Mouse (Mus musculus) embryo, embryonic 10 days (tissue): Measurements from ENCODE around the gene Ptgis.
"Not testable (repeated sequence)": the region's sequence is repeated elsewhere in the genome, so short reads cannot be mapped to it uniquely, and the experiment has no call there.

ENCODE experiments used
- DNase-seq: peaks from one replicate; pipeline ENCODE4 v3.0.0-alpha.2; 2015; ENCODE audit warnings: low spot score

The Ptgis gene

GRCm38 (mm10) chr2:167232132-167233008 lies 8.0 kb downstream of the Ptgis start:
- DNase-seq, result peak; percentile 52

GRCm38 (mm10) chr2:167230554-167230953 lies 9.8 kb downstream of the Ptgis start:
- DNase-seq, result peak; percentile 39

GRCm38 (mm10) chr2:167224937-167225336 lies 15.5 kb downstream of the Ptgis start:
- DNase-seq, result no peak

- DNase-seq, result no peak
Measured at GRCm38 (mm10) chr2:167224194-167224593, 16.2 kb downstream of the Ptgis start.

- DNase-seq, result peak; percentile 81
Measured at GRCm38 (mm10) chr2:167222152-167222551, 18.3 kb downstream of the Ptgis start.

- no peak for DNase-seq
Measured at GRCm38 (mm10) chr2:167221159-167221845, 19.1 kb downstream of the Ptgis start.

- DNase-seq, result no peak
Measured at GRCm38 (mm10) chr2:167220736-167221135, 19.7 kb downstream of the Ptgis start.

GRCm38 (mm10) chr2:167219154-167219775 lies 21.1 kb downstream of the Ptgis start:
- DNase-seq, result peak; percentile 93

- no peak for DNase-seq
Measured at GRCm38 (mm10) chr2:167213666-167214065, 26.7 kb downstream of the Ptgis start.

- DNase-seq, result peak; percentile 21
Measured at GRCm38 (mm10) chr2:167213076-167213475, 27.3 kb downstream of the Ptgis start.

- DNase-seq, result no peak
Measured at GRCm38 (mm10) chr2:167212551-167212950, 27.9 kb downstream of the Ptgis start.

- no peak for DNase-seq
Measured at GRCm38 (mm10) chr2:167212089-167212488, 28.3 kb downstream of the Ptgis start.

- DNase-seq, result no peak
Measured at GRCm38 (mm10) chr2:167209900-167210299, 30.5 kb downstream of the Ptgis start.

GRCm38 (mm10) chr2:167208984-167209383 lies 31.4 kb downstream of the Ptgis start:
- DNase-seq, result no peak

GRCm38 (mm10) chr2:167205918-167206629 lies 34.3 kb downstream of the Ptgis start:
- DNase-seq, result no peak

- not testable (repeated sequence) for DNase-seq
Measured at GRCm38 (mm10) chr2:167204686-167205085, 35.7 kb downstream of the Ptgis start.

GRCm38 (mm10) chr2:167203505-167204166 lies 36.8 kb downstream of the Ptgis start:
- DNase-seq, result no peak

GRCm38 (mm10) chr2:167201463-167202291 lies 38.7 kb downstream of the Ptgis start:
- DNase-seq, result peak; percentile 55

GRCm38 (mm10) chr2:167198660-167199427 lies 41.6 kb downstream of the Ptgis start:
- peak; percentile 32 for DNase-seq

- no peak for DNase-seq
Measured at GRCm38 (mm10) chr2:167193361-167193760, 47.0 kb downstream of the Ptgis start.
